Mouse (Mus musculus) colon, adult 2 months (tissue): Measurements from ENCODE around the gene Cacna1s. TPM values are rescaled to one million over a fixed set of nuclear protein-coding genes. Genes with fewer than 3 reads are reported as not detected.

ENCODE experiments used
- polyA plus RNA-seq: library from polyadenylated mRNA; depleted of rRNA; stranded (reverse); fragments of >200 nt; gene quantifications from 2 replicates; pipeline ENCODE4 v1.2.3, GENCODE M21; 2012; rRNA removed

Gene Cacna1s
- polyA plus RNA-seq, result 1.8 and 2.0 TPM in 2 replicates

DNA sequence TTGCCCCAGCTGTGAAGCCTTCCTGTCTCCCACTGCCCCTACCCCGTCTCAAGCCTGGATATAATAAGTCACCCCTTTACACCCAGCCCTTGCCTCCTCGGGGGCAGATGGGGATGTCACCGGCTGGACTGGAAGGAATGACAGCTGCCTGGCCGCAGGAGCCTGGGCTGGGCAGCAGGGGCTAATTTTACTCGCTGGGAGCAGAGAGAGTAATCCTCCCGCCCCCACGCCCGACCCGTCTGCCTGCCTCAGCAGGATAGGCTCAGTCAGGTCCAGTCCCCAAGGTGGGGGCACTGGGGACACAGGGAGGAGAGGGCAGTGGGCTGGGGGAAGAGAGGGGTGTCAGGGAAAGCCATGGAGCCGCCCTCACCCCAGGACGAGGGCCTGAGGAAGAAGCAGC, at the start of gene Cacna1s:
Cacna1s (plus strand) TSS at position 204 of the 400 bp plus-strand sequence.

DNA sequence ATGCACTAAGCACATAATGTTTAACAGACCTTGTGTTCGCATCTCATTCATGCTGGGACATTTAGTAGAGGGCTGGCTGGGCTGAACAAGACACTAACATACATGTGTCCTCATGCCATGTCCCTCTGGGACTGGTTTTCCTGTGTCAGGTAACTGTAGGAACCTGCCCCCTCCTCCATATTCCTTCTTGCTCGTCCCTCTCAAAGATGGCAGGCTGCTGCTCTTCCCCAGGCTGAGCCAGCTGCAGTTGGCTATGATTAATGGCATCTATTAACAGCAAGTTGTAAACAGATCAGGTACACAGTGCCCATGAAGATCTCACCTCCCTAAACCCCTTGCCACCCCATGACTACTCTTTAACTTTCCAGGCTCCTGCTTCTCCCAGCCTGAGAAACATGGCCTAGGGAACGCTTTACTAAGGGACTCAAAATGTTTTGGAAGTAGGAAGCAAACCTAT, 46.2 kb upstream of the Cacna1s start, which contains the start of gene Igfn1:
Igfn1 (minus strand) TSS at position 51 of the 457 bp plus-strand sequence.

DNA sequence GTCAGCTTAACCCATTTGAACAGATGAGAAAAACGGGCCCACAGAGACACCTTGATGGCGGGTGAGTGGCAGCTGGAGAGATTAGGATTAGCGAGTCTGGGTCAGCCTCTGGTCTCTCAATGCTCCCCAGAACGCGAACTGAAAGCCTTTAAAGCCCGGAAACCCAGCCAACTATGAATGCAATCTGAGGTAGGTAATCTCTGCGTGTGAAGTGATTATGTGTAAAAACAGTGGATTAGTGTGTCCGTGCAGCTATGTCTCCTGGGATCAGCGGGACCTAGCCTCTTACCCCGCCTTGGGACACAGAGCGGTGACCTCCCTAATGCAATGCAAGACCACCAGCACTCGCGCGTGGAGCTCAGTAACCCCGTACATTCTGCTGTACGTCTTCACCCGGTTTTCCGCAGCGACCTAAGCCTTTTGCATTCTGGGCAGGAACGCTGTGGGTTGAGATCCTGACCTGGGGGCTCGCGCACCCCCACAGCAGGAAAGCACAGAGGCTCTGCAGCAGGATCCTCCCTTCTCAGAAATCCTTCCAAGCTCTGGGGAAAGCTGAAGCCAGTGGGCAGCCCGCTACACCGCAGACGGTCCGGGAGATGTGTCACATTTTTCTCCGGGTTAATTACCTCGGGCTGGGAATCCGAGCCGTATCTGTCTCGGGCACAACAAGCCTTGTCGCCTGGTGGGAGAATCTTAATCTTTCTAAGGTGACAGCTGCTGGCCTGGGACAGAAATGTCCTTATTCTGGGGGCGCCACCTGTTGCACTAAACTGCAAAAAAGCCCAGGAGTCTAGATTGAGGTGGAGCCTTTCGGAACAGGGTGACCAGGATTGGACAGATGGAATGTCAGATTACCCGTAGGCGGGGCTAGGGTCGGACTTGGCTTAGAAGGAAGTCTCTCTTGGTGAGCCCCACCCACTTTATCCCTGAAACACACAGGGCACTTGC, 45.1 kb upstream of the Cacna1s start, which contains the start of gene Tmem9:
Tmem9 (plus strand) TSS at position 940 of the 948 bp plus-strand sequence.

GRCm38 (mm10) chr1:136050312-136051012, 2.1 kb upstream of the Cacna1s start, which contains the start of gene Ascl5:
Ascl5 (plus strand) TSS chr1:136050804.

GRCm38 (mm10) chr1:136130951-136131558, 78.5 kb downstream of the Cacna1s start, which contains the start of gene Kif21b:
Kif21b (plus strand) TSS chr1:136131389.

Other genes with a start within 250 kb of the Cacna1s start
- 344 and 348 TPM in 2 replicates for gene Lad1, start 234.2 kb upstream of the Cacna1s start, polyA plus RNA-seq
- gene Tnnt2, start 216.4 kb upstream of the Cacna1s start, polyA plus RNA-seq, result 2.1 and 2.2 TPM in 2 replicates
- 16.3 and 20.7 TPM in 2 replicates for gene Pkp1, start 133.5 kb upstream of the Cacna1s start, polyA plus RNA-seq
- gene Igfn1, start 46.4 kb upstream of the Cacna1s start, polyA plus RNA-seq, result 0.38 and 0.43 TPM in 2 replicates
- gene Tmem9, start 44.6 kb upstream of the Cacna1s start, polyA plus RNA-seq, result 44.3 and 45.8 TPM in 2 replicates
- not detected in 2 replicates for gene Ascl5, start 1.9 kb upstream of the Cacna1s start, polyA plus RNA-seq
- 16.5 and 22.8 TPM in 2 replicates for gene Kif21b, start 78.6 kb downstream of the Cacna1s start, polyA plus RNA-seq
- gene Mroh3, start 160.1 kb downstream of the Cacna1s start, polyA plus RNA-seq, result 4.1 and 5.9 TPM in 2 replicates
- gene Inava, start 181.5 kb downstream of the Cacna1s start, polyA plus RNA-seq, result 163 and 171 TPM in 2 replicates
- gene Gpr25, start 208.1 kb downstream of the Cacna1s start, polyA plus RNA-seq, result 0.38 and 0.42 TPM in 2 replicates